Mouse (Mus musculus) c-Kit-positive CD71-positive TER-119-positive erythroid progenitor cells, embryonic 14.5 days (primary cell): Measurements from ENCODE around the gene Gng2.

Source experiments
- DNase-seq: peaks from one replicate; pipeline ENCODE4 v3.0.0-alpha.2; 2013; ENCODE audit warnings: low spot score

Gene Gng2

GRCm38 (mm10) chr14:19858808-19859776 is 118.3 kb downstream of the Gng2 start:
- DNase-seq = no peak

- no peak for DNase-seq
Measured at GRCm38 (mm10) chr14:19858279-19858678, 119.1 kb downstream of the Gng2 start.

GRCm38 (mm10) chr14:19853471-19853870 is 124.0 kb downstream of the Gng2 start:
- no peak for DNase-seq

- peak; percentile 40 for DNase-seq
Measured at GRCm38 (mm10) chr14:19839600-19840332, 137.7 kb downstream of the Gng2 start.

- no peak for DNase-seq
Measured at GRCm38 (mm10) chr14:19836289-19836688, 141.1 kb downstream of the Gng2 start.

- DNase-seq = no peak
Measured at GRCm38 (mm10) chr14:19825481-19825880, 151.9 kb downstream of the Gng2 start.

GRCm38 (mm10) chr14:19823321-19824142 is 153.9 kb downstream of the Gng2 start, which contains the start of gene Rtraf:
Rtraf (minus strand) TSS chr14:19823824.
- peak; percentile 92 for DNase-seq
